In genomic region chr2:56953337-56953736, GRCm38 (mm10) we compare ENCODE assay signal across 14 mouse cellular contexts.
"Had no signal": no experiment of that assay in that cellular context is flagged by ENCODE, and none has a peak within 500 bp of the region (broad histone marks: within the 10 kb centered on the region; RNA-seq: fewer than 3 reads in every experiment).

No protein-coding gene starts in this region.

- H3K4me2 ChIP-seq: limb, embryonic 13.5 days; neural tube, embryonic 13.5 days had no signal

- H3K9me3 ChIP-seq: limb, embryonic 13.5 days; neural tube, embryonic 13.5 days had no signal

- H3K4me1 ChIP-seq: limb, embryonic 13.5 days; neural tube, embryonic 13.5 days had no signal

- H3K27ac ChIP-seq: kidney, postnatal 0 days; limb, embryonic 13.5 days; liver, embryonic 14.5 days; neural tube, embryonic 13.5 days; stomach, postnatal 0 days had no signal

- H3K36me3 ChIP-seq: limb, embryonic 13.5 days; neural tube, embryonic 13.5 days had no signal

- H3K4me3 ChIP-seq: limb, embryonic 13.5 days; neural tube, embryonic 13.5 days had no signal

- H3K27me3 ChIP-seq: limb, embryonic 13.5 days; neural tube, embryonic 13.5 days had no signal

- H3K9ac ChIP-seq: limb, embryonic 13.5 days; liver, embryonic 14.5 days; neural tube, embryonic 13.5 days had no signal

- DNase-seq: kidney, adult 11 months; kidney, adult 9 months; kidney, postnatal 36 days; left cerebral cortex, postnatal 4 days; lung, adult 18-20 months; lung, postnatal 36 days; right cerebral cortex, adult 18-20 months; right cerebral cortex, postnatal 25 days; thymus, postnatal 14 days had no signal
